Mouse (Mus musculus) testis, adult 2 months (tissue): ENCODE results near the gene Cep63.
A peak's percentile ranks its signal among the peaks of the same experiment; 100 is the strongest.

Experiments used
- CTCF ChIP-seq: fragments of 200-500 bp; IDR thresholded peaks from 2 replicates; pipeline ENCODE4 v1.5.1; 2012; ENCODE audit warnings: low read depth, mild to moderate bottlenecking, inconsistent platforms, low read length, moderate library complexity; ENCODE audit not compliant: control insufficient read depth, insufficient read depth, insufficient replicate concordance
- POLR2A ChIP-seq: fragments of 200-500 bp; IDR thresholded peaks from 2 replicates; pipeline ENCODE4 v1.6.1; 2012; ENCODE audit warnings: low read depth, mild to moderate bottlenecking, inconsistent platforms, low read length, moderate library complexity; ENCODE audit not compliant: control insufficient read depth

DNA sequence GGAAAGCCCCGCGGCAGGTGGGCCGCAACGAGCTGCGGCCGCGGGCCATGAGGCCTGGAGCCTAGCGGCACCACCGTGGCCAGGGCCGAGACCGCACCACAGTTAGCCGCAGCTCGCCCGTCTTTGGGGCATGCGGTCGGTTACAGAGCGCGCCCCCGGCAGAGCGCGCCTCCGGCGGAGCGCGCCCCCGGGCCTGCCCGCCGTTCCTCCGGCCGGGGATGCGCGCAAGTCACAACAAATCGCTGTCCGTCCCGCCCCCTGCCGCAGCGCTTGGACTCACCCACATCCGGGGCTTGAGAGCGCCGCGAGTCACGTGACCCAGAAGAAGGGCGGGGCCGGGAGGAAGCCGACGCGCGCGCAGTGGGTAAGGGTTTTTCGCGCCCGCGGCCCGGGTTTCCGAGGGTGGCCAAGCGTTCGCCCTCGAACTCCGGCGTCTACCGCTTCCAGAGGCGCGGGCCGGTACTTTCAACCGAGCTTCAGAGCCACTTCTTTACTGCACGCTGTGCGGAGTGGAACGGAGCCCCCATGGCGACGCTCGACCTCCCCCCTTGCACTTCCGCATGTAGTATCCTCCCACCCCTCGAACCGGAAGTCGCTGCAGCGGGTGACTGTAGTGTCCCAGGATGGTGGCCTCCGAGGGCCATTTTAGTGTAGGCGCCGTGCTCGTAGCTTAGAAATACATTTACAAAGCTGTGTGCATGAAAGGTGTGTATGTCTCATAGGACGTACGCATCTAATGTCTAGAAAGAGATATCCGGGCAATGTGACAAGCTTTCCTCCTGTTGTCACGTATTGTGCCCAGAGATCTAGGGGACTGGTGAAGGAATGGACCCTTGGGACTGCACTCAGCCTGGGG, at the start of gene Cep63, which contains the start of gene Anapc13:
- TF ChIP-seq CTCF (no peak), POLR2A (peak; percentile 83)
